Mouse (Mus musculus): ENCODE results near the gene Scd2. TPM values are rescaled to one million over a fixed set of nuclear protein-coding genes. Genes with fewer than 3 reads are reported as not detected.

Scd2 gene
- polyA plus RNA-seq, 1 experiment from 2014 or later = 220 TPM

DNA sequence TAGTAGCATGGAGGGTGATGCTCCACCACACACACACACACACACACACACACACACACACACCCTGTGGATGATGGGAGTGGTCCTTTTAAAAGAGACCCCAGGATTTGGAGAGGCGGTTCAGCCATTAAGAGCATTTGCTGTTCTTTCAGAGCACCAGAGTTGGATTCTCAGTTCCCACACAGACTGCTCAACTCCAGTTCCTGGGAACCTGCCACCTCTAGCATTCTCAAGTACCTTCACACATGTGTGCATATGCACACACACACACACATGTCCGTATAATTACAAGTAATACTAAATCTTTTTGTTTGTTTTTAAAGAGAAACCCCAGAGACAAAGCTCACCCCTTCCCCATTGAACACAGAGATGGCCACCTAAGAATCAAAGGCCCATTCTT lies 1.4 kb upstream of the Scd2 start:
- WGBS = 72% methylated on average over 2 of the region's 2 CpGs
- ATAC-seq (no peak), DNase-seq (ENCODE audit: low spot score) (no peak)
- Histone ChIP-seq H3K27ac (ENCODE audit: low read depth, low read length) (0 out of 2 replicates have a peak overlapping the region, but pooled peaks have one; percentile 98), H3K9me3 (replicated peaks; ENCODE audit: control insufficient read depth, low read length) (no peaks in the 10 kb centered on the region), H3K9ac (ENCODE audit: low read length) (no peak overlapping the region), H3K36me3 (ENCODE audit: control insufficient read depth, insufficient read depth, low read length) (peaks cover 23% of the 10 kb centered on the region), H3K4me3 (ENCODE audit: low read depth, low read length) (no peak overlapping the region), H3K4me2 (ENCODE audit: low read length) (peak overlapping the region; percentile 99; the same call in 1 of the 2 replicates), H3K27me3 (replicated peaks; ENCODE audit: control insufficient read depth, insufficient read depth, low read length) (no peaks in the 10 kb centered on the region), H3K4me1 (ENCODE audit: control insufficient read depth, insufficient read depth, low read length) (peaks cover 15% of the 10 kb centered on the region)

DNA sequence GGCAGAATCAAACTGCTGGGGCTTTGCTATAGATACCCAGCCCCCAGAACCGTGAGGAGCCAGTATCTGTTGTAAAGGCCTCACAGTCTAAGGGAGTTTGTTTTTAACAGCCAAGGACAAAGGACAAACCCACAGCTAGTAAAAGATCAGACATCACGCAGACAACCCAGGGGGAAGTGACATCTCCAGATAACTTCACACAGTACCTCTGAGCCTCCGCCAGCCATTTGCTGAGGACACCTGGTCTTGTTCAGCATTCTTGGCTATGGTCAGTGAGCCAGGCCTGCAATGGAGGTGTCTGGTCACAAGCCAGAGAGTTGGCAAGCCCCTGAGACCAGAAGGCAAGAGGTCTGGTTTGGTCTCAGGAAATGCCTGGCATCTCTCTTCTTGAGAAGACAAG lies 991 bp upstream of the Scd2 start:
- 57% methylated on average over 3 of the region's 3 CpGs for WGBS
- Histone ChIP-seq H3K9ac (ENCODE audit: low read length) (peak overlapping the region; percentile 68; the same call in 1 of the 2 replicates), H3K4me3 (ENCODE audit: low read depth, low read length) (peak overlapping the region; percentile 99), H3K27me3 (replicated peaks; ENCODE audit: control insufficient read depth, insufficient read depth, low read length) (no peaks in the 10 kb centered on the region), H3K4me2 (ENCODE audit: low read length) (peak overlapping the region; percentile 99), H3K27ac (ENCODE audit: low read depth, low read length) (peak overlapping the region; percentile 98), H3K36me3 (ENCODE audit: control insufficient read depth, insufficient read depth, low read length) (peaks cover 27% of the 10 kb centered on the region), H3K4me1 (ENCODE audit: control insufficient read depth, insufficient read depth, low read length) (peaks cover 18% of the 10 kb centered on the region), H3K9me3 (replicated peaks; ENCODE audit: control insufficient read depth, low read length) (no peaks in the 10 kb centered on the region)
- no peak for DNase-seq (ENCODE audit: low spot score)
- ATAC-seq = no peak

DNA sequence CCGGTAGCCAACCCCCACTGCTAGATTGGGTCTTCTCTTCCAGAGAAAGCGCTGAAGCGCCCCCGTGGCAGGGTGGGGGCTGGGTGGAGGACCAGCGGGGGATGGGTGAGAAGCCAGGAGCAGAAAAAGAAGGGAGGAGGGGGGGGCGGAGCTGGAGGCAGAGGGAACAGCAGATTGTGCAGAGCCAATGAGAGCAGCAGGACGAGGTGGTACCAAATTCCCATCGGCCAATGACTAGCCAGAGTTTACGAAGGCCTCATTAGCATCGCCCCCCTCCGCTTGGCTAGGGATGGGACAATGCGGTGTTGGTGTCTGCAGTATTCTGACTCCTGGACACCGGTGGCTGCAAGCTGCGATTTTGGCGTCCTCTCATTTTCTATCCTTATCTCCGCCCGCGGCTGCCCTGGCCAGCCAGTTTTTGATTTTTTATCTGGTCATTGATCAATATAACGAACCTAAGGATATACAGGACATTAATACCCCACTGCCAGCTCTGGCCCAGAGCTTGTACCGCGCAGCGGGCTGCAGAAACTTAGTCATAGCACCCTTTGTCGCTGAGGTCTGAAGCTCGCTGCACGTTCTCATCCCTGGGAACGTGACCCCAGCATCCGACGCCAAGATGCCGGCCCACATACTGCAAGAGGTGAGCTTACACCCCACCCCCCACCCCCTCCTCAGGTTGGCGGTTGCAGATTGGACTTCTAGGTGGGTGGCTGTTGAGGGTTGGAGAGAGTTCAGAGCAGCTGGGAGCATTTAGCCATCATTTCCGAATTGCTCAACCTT lies 486 bp downstream of the Scd2 start:
- under 1% methylated on average over 31 of the region's 31 CpGs for WGBS
- H3K27me3 ChIP-seq (replicated peaks; ENCODE audit: control insufficient read depth, insufficient read depth, low read length) = no peaks in the 10 kb centered on the region
- peak overlapping the region; percentile 98 for H3K27ac ChIP-seq (ENCODE audit: low read depth, low read length)
- DNase-seq (ENCODE audit: low spot score) (peak; percentile 99), ATAC-seq (peak; percentile 97)
- peak overlapping the region; percentile 99 for H3K9ac ChIP-seq (ENCODE audit: low read length)
- peaks cover 33% of the 10 kb centered on the region for H3K4me1 ChIP-seq (ENCODE audit: control insufficient read depth, insufficient read depth, low read length)
- no peaks in the 10 kb centered on the region for H3K9me3 ChIP-seq (replicated peaks; ENCODE audit: control insufficient read depth, low read length)
- peak overlapping the region; percentile 99 for H3K4me2 ChIP-seq (ENCODE audit: low read length)
- peaks cover 42% of the 10 kb centered on the region for H3K36me3 ChIP-seq (ENCODE audit: control insufficient read depth, insufficient read depth, low read length)
- H3K4me3 ChIP-seq (ENCODE audit: low read depth, low read length) = peak overlapping the region; percentile 99

DNA sequence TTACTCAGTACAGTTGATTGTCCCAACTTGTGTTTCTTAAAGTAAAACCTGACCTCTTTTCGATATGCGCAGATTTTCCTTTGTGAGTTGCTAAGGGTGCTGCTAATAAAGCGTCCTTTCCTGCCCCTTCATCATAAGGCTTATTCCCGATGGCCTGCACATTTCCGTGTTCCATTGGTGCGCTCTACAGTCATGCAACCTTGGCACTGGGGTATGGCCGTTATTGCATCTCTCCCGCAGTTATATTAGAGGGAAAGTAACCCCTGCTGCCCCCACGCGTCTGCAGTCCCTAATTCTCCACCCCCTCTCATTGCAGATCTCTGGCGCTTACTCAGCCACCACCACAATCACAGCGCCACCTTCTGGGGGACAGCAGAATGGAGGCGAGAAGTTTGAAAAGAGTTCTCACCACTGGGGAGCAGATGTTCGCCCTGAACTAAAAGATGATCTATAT lies 1.1 kb downstream of the Scd2 start:
- Histone ChIP-seq H3K4me2 (ENCODE audit: low read length) (peak overlapping the region; percentile 99), H3K27ac (ENCODE audit: low read depth, low read length) (peak overlapping the region; percentile 98), H3K27me3 (replicated peaks; ENCODE audit: control insufficient read depth, insufficient read depth, low read length) (no peaks in the 10 kb centered on the region), H3K4me1 (ENCODE audit: control insufficient read depth, insufficient read depth, low read length) (peaks cover 35% of the 10 kb centered on the region), H3K4me3 (ENCODE audit: low read depth, low read length) (peak overlapping the region; percentile 99), H3K36me3 (ENCODE audit: control insufficient read depth, insufficient read depth, low read length) (peaks cover 49% of the 10 kb centered on the region), H3K9me3 (replicated peaks; ENCODE audit: control insufficient read depth, low read length) (no peaks in the 10 kb centered on the region), H3K9ac (ENCODE audit: low read length) (peak overlapping the region; percentile 99)
- ATAC-seq (peak; percentile 60), DNase-seq (ENCODE audit: low spot score) (peak; percentile 96)
- WGBS = 0% methylated on average over 14 of the region's 14 CpGs

DNA sequence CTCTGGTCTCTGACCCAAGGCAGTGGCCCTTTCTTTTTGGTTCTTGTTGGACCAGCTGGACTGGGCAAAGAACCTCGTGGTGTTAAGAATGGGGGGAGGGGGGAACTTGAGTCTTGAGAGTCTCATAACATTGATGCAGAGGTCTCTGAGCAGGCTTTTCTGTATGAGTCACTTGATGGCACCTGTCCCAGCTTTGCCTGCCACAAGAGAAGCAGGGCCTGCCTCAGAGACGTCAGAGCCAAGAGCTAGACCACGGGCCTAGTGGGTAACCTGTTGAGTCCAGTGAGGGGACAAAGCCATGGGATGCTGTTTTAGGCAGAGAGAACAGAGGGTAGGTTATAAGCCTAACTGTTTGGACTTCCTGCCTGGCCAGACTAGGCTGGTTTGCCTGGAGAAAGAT lies 1.8 kb downstream of the Scd2 start:
- ATAC-seq (no peak), DNase-seq (ENCODE audit: low spot score) (peak; percentile 63)
- Histone ChIP-seq H3K27ac (ENCODE audit: low read depth, low read length) (no peak overlapping the region; the same call in 1 of the 2 replicates), H3K9ac (ENCODE audit: low read length) (peak overlapping the region; percentile 99), H3K36me3 (ENCODE audit: control insufficient read depth, insufficient read depth, low read length) (peaks cover 55% of the 10 kb centered on the region), H3K4me2 (ENCODE audit: low read length) (peak overlapping the region; percentile 99), H3K27me3 (replicated peaks; ENCODE audit: control insufficient read depth, insufficient read depth, low read length) (no peaks in the 10 kb centered on the region), H3K4me3 (ENCODE audit: low read depth, low read length) (peak overlapping the region; percentile 99), H3K4me1 (ENCODE audit: control insufficient read depth, insufficient read depth, low read length) (peaks cover 39% of the 10 kb centered on the region), H3K9me3 (replicated peaks; ENCODE audit: control insufficient read depth, low read length) (no peaks in the 10 kb centered on the region)
- 1% methylated on average over 3 of the region's 3 CpGs for WGBS

DNA sequence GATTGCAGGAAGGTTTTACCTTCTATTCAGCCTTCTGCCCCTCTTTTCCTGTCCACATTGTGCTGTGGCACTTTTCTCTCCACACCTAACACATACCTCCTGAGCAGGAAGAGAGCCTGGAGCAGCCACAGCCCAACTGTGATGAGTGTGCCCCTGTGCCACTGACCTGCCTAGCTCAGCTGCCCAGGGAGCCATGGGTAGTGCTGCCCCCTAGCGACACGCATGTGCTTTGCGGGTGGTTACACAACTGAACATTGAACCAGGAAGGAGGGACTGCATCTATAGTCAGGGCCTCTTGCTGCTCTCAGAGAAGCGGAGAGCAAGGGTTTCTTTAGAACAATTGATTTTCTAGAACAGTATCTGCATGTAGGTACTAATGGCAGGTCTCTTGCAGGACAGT lies 2.3 kb downstream of the Scd2 start:
- Histone ChIP-seq H3K4me1 (ENCODE audit: control insufficient read depth, insufficient read depth, low read length) (peaks cover 41% of the 10 kb centered on the region), H3K9me3 (replicated peaks; ENCODE audit: control insufficient read depth, low read length) (no peaks in the 10 kb centered on the region), H3K36me3 (ENCODE audit: control insufficient read depth, insufficient read depth, low read length) (peaks cover 60% of the 10 kb centered on the region), H3K27ac (ENCODE audit: low read depth, low read length) (no peak overlapping the region; the same call in 1 of the 2 replicates), H3K9ac (ENCODE audit: low read length) (peak overlapping the region; percentile 99), H3K4me3 (ENCODE audit: low read depth, low read length) (peak overlapping the region; percentile 99), H3K4me2 (ENCODE audit: low read length) (peak overlapping the region; percentile 99), H3K27me3 (replicated peaks; ENCODE audit: control insufficient read depth, insufficient read depth, low read length) (no peaks in the 10 kb centered on the region)
- ATAC-seq (0 out of 2 replicates have a peak, but pooled peaks have one; percentile 6), DNase-seq (ENCODE audit: low spot score) (peak; percentile 82)
- WGBS = under 1% methylated on average over 4 of the region's 4 CpGs

DNA sequence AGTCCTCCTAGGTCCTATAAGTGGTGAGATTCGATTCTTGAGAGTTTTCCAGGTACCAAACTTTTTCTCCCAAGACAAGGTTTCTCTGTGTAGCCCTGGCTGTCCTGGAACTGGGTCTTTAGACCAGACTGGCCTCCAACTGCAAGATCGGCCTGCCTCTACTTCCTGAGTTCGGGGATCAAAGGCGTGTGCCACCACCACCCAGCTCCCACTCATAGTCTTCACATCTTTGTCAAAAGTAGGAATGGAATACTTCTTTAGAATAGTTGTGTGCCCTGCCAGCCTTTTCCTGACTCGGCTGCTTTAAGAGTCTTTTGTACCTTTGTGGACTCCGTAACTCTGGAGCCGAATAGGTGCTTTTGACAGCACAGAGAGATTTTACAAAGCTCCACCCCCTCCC lies 2.7 kb downstream of the Scd2 start:
- peaks cover 64% of the 10 kb centered on the region for H3K36me3 ChIP-seq (ENCODE audit: control insufficient read depth, insufficient read depth, low read length)
- H3K4me1 ChIP-seq (ENCODE audit: control insufficient read depth, insufficient read depth, low read length) = peaks cover 41% of the 10 kb centered on the region
- peak overlapping the region; percentile 99 for H3K4me2 ChIP-seq (ENCODE audit: low read length)
- WGBS = 18% methylated on average over 7 of the region's 7 CpGs
- no peaks in the 10 kb centered on the region for H3K9me3 ChIP-seq (replicated peaks; ENCODE audit: control insufficient read depth, low read length)
- no peak for DNase-seq (ENCODE audit: low spot score)
- peak overlapping the region; percentile 99 for H3K4me3 ChIP-seq (ENCODE audit: low read depth, low read length)
- peak overlapping the region; percentile 99 for H3K9ac ChIP-seq (ENCODE audit: low read length)
- no peak for ATAC-seq
- H3K27ac ChIP-seq (ENCODE audit: low read depth, low read length) = no peak overlapping the region; the same call in 1 of the 2 replicates
- H3K27me3 ChIP-seq (replicated peaks; ENCODE audit: control insufficient read depth, insufficient read depth, low read length) = no peaks in the 10 kb centered on the region

DNA sequence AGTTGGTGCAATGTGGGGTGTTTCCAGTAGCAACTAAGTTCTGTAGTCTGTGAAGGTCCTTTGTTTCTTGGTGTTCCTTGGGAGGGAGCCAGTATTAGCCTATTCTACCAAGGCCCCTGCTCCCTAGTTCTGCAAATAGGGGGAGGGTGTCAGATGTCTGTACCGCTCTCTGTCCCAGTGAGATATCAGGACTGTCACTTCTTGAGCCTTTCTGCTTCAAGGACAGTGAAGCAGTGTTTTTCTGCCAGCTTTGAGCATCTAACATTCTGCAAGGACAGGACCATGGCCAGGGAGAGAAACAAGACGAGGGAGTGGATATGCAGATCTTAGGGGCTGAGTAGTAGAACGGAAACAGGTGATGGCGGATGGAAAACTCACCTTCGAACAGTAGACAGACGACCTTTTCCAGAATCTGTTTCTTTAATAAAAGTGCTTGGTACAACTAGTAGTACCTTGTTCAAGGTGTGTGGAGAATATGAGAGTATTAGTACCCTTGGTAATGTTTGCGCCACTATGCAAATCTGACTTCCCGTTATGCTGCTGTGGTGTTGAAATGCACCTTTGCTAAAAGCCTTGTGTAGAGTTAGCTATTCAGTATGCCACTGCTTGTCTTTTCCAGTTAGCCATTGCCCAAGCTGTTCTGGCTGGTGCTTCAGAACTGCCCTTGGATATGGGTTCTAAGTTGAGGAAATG lies 3.7 kb downstream of the Scd2 start:
- peak overlapping the region; percentile 99 for H3K4me3 ChIP-seq (ENCODE audit: low read depth, low read length)
- peak overlapping the region; percentile 99 for H3K4me2 ChIP-seq (ENCODE audit: low read length)
- peaks cover 37% of the 10 kb centered on the region for H3K4me1 ChIP-seq (ENCODE audit: control insufficient read depth, insufficient read depth, low read length)
- DNase-seq (ENCODE audit: low spot score) = peak; percentile 52
- no peaks in the 10 kb centered on the region for H3K9me3 ChIP-seq (replicated peaks; ENCODE audit: control insufficient read depth, low read length)
- no peak overlapping the region for H3K27ac ChIP-seq (ENCODE audit: low read depth, low read length)
- ATAC-seq = no peak
- peaks cover 74% of the 10 kb centered on the region for H3K36me3 ChIP-seq (ENCODE audit: control insufficient read depth, insufficient read depth, low read length)
- WGBS = 46% methylated on average over 8 of the region's 8 CpGs
- H3K27me3 ChIP-seq (replicated peaks; ENCODE audit: control insufficient read depth, insufficient read depth, low read length) = no peaks in the 10 kb centered on the region
- peak overlapping the region; percentile 99 for H3K9ac ChIP-seq (ENCODE audit: low read length)
